Mouse (Mus musculus) midbrain, embryonic 12.5 days (tissue): ENCODE results near the gene Kcnf1. TPM values are rescaled to one million over a fixed set of nuclear protein-coding genes. Genes with fewer than 3 reads are reported as not detected.

Source experiments
- ATAC-seq: fragments of 200-750 bp; cut with Nextera tagmentation; 2 replicates; pipeline ENCODE4 v1.8.0; 2017; ENCODE audit warnings: low read depth, moderate TSS enrichment, moderate library complexity; ENCODE audit not compliant: low FRiP score
- H3K27ac ChIP-seq: fragments of 300-500 bp; sonication (generic); replicated peaks from 2 replicates; pipeline ENCODE4 v1.5.1; 2016; ENCODE audit warnings: mild to moderate bottlenecking
- H3K27me3 ChIP-seq: fragments of 300-500 bp; sonication (generic); 2 replicates; pipeline ENCODE4 v1.6.1; 2016; ENCODE audit warnings: mild to moderate bottlenecking
- H3K36me3 ChIP-seq: fragments of 300-500 bp; sonication (generic); 2 replicates; pipeline ENCODE4 v1.6.1; 2016
- H3K4me1 ChIP-seq: fragments of 300-500 bp; sonication (generic); 2 replicates; pipeline ENCODE4 v1.6.1; 2016
- H3K4me2 ChIP-seq: fragments of 300-500 bp; sonication (generic); replicated peaks from 2 replicates; pipeline ENCODE4 v1.6.1; 2016; ENCODE audit warnings: mild to moderate bottlenecking, moderate library complexity
- H3K4me3 ChIP-seq: fragments of 300-500 bp; sonication (generic); 2 replicates; pipeline ENCODE4 v1.5.1; 2016; ENCODE audit warnings: mild to moderate bottlenecking
- H3K9ac ChIP-seq: fragments of 300-500 bp; sonication (generic); replicated peaks from 2 replicates; pipeline ENCODE4 v1.6.1; 2016; ENCODE audit warnings: mild to moderate bottlenecking, moderate library complexity
- H3K9me3 ChIP-seq: fragments of 300-500 bp; sonication (generic); 2 replicates; pipeline ENCODE4 v1.6.1; 2016; ENCODE audit warnings: mild to moderate bottlenecking
- WGBS: fragments of 180-500 bp; shearing (Covaris S2); methylation state at CpG from one replicate; pipeline ENCODE4 v1.1.7; 2016; 5-methylcytosine and 5-hydroxymethylcytosine counted together
- polyA plus RNA-seq: library from polyadenylated mRNA; unstranded; fragments of >200 nt; fragmentation: Nextera tagmentation; extraction: Ambion mirVana; gene quantifications from 2 replicates; pipeline ENCODE4 v1.2.1, GENCODE M21; 2016

Gene Kcnf1
- 1.3 and 1.4 TPM in 2 replicates for polyA plus RNA-seq

DNA sequence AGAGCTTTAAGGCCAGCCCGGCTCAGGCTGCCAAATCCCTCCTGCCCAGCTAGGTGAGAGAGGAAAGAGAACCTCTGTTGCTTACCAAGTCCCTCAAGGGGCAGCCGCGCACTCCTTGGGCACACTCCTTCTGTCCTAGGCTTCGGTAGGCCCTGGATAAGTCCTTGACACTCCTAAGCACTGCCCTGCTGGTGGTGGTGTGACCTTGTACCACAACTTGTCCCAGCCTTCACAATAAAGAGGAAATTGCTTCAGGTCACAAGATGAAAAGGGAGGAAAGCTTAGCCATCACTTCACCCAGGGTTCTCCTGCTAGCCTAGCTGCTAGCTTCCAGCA, at the start of gene Kcnf1:
Kcnf1 (minus strand) TSS at position 132 of the 336 bp plus-strand sequence.
- WGBS, result 10% methylated on average over 4 of the region's 4 CpGs
- H3K27me3 ChIP-seq, result peaks cover 43% of the 10 kb centered on the region

DNA sequence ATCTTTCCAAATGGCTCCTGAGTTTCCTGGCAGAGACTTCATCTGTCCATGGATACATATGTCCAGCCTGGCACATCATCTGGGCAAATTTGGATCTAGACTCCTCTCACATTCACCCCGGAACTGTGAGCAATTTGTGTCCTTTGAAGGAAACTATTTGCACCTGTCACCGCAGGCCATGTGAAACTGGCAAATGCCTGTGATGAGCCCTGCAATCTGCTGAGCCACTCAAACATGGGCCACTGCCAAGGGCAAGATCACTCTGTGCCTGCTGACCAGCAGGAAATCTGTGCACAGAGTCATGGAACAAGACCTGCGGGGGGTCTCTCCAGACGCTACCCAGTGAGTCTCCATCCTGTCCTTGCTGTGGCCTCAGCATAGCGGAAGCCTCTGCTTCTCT, 48.3 kb upstream of the Kcnf1 start:
- no peak overlapping the region for H3K4me3 ChIP-seq
- H3K4me2 ChIP-seq, result no peak overlapping the region
- H3K27ac ChIP-seq, result no peak overlapping the region
- no peaks in the 10 kb centered on the region for H3K27me3 ChIP-seq
- ATAC-seq, result no peak
- H3K4me1 ChIP-seq, result no peaks in the 10 kb centered on the region
- H3K9ac ChIP-seq, result no peak overlapping the region
- H3K36me3 ChIP-seq, result no peaks in the 10 kb centered on the region
- 80% methylated on average over 5 of the region's 5 CpGs for WGBS
- H3K9me3 ChIP-seq, result no peaks in the 10 kb centered on the region

More for the DNA sequence above, at the start of gene Kcnf1:
- Histone ChIP-seq H3K36me3 (no peaks in the 10 kb centered on the region), H3K9me3 (no peaks in the 10 kb centered on the region), H3K9ac (peak within 1 kb of the TSS; percentile 71), H3K4me1 (peaks cover 17% of the 10 kb centered on the region), H3K4me3 (peak within 1 kb of the TSS; percentile 62), H3K4me2 (peak within 1 kb of the TSS; percentile 97), H3K27ac (no peak within 1 kb of the TSS)
- peak; percentile 42; the same call in 1 of the 2 replicates for ATAC-seq

DNA sequence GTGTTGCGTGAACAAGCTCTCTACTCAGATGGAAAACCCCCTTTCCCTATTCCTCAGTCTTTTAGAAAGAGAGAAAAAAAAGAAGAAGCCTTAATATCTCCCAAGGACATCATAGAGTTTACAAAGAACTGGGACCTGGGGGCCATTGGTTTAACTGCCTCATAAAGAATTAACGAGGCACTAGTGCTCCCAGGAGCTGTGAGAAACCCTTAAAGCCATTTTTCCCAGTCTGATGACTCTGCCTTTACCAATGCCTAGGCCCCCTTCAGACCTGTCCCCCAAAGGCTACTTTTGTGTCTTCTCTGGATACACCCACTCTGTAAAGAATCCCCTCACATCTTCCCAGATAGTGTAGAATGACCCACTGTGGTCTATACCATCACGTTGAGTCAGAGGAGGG, 46.4 kb upstream of the Kcnf1 start:
- no peaks in the 10 kb centered on the region for H3K36me3 ChIP-seq
- H3K27me3 ChIP-seq, result no peaks in the 10 kb centered on the region
- no peak overlapping the region for H3K9ac ChIP-seq
- no peak overlapping the region for H3K4me2 ChIP-seq
- H3K4me3 ChIP-seq, result no peak overlapping the region
- 74% methylated on average over 3 of the region's 3 CpGs for WGBS
- H3K4me1 ChIP-seq, result no peaks in the 10 kb centered on the region
- no peak overlapping the region for H3K27ac ChIP-seq
- no peaks in the 10 kb centered on the region for H3K9me3 ChIP-seq
- no peak for ATAC-seq

DNA sequence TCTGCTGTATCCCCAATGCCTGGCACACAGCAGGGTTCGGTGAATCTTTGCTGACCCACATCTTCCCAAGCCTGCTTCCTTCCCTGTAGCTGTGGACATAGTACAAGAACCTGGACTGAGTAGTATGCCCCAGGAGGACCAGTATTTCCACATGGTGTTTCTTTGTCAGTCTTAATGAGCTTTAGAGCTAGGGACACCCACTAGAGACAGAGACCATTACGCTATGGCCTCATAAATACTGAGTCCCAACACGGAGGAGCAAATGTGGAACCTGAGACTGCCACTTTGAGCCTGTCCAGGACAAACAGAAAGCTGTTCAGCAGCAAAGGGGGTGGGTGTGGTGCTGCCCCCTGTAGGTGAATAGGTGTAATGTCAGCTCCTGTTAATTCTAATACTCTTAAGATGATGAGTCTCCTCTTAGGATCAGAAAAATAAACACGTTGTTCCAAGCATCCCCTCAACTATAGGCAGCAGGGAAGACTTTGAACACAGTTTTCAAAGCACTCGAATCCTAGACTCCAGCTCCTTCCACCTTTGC, 45.3 kb upstream of the Kcnf1 start:
- no peaks in the 10 kb centered on the region for H3K36me3 ChIP-seq
- H3K4me2 ChIP-seq, result no peak overlapping the region
- 50% methylated on average over 5 of the region's 5 CpGs for WGBS

DNA sequence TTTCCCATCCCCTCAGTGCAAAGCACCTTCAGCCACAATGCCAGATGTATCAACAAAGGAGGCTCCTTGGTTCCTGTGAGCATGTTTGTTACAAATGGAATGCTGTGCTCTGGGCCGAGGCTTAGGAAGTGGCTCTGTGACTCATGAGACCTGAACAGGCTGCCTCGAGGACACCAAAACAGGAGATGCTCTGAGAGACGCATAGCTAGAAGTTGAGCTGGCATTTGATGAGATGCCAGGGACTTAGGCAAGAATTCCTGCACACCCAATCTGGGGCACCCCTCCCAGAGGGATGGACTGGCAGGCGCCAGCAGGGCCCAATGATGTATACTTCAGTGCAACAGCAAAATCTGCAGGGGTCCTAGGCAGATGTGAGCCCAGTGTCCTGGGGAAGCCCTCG, 43.9 kb upstream of the Kcnf1 start:
- 75% methylated on average over 5 of the region's 5 CpGs for WGBS
- Histone ChIP-seq H3K4me1 (no peaks in the 10 kb centered on the region), H3K4me2 (no peak overlapping the region), H3K27ac (no peak overlapping the region), H3K4me3 (no peak overlapping the region), H3K9ac (no peak overlapping the region), H3K9me3 (no peaks in the 10 kb centered on the region), H3K36me3 (no peaks in the 10 kb centered on the region), H3K27me3 (no peaks in the 10 kb centered on the region)
- no peak for ATAC-seq

More for the DNA sequence above, 45.3 kb upstream of the Kcnf1 start:
- Histone ChIP-seq H3K27me3 (no peaks in the 10 kb centered on the region), H3K9ac (no peak overlapping the region), H3K4me1 (no peaks in the 10 kb centered on the region), H3K4me3 (no peak overlapping the region), H3K27ac (no peak overlapping the region), H3K9me3 (no peaks in the 10 kb centered on the region)
- ATAC-seq, result no peak

DNA sequence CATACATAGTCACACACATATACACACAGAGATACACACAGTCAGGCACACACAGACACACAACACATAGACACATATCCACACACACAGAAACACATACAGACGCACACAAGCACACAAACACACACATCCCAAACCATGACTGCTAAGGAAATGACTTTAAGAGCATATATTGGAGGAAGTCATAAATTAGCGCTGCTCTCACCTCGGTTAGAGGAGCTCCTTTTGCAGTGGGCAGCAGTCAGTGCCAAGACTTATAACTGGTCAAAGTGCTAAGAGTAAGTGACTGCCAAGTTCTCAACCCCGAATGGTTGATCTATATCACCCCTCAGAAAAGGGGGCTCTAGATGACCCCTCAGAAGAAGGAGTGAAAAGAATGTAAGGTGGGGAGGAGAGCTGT, 42.4 kb upstream of the Kcnf1 start:
- Histone ChIP-seq H3K36me3 (no peaks in the 10 kb centered on the region), H3K27ac (no peak overlapping the region), H3K4me3 (no peak overlapping the region), H3K9ac (no peak overlapping the region), H3K4me1 (no peaks in the 10 kb centered on the region), H3K27me3 (no peaks in the 10 kb centered on the region), H3K4me2 (no peak overlapping the region), H3K9me3 (no peaks in the 10 kb centered on the region)
- 87% methylated on average over 4 of the region's 4 CpGs for WGBS
- no peak for ATAC-seq

DNA sequence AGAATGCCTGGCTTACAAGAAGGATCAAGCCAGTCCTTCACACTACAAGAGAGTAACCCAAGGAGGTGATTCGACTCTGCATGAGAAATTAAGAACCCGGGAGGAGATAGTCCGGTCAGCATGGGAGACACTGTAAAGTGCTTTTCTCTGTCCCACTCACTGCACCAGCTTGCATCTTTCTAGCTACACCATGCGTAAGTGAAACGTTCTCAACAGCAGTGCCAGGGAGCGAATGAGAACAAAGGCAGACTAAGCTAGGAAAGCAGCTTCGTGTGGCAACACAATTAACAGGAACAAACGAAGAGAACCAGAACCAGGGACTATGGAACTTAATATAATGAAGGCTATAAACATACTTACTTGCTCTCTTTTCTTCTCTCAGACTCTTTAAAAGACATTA, 41.7 kb upstream of the Kcnf1 start:
- WGBS, result 47% methylated on average over 8 of the region's 8 CpGs
- Histone ChIP-seq H3K4me1 (no peaks in the 10 kb centered on the region), H3K27me3 (no peaks in the 10 kb centered on the region), H3K4me2 (no peak overlapping the region), H3K9ac (no peak overlapping the region), H3K36me3 (no peaks in the 10 kb centered on the region), H3K27ac (no peak overlapping the region), H3K4me3 (no peak overlapping the region), H3K9me3 (no peaks in the 10 kb centered on the region)
- ATAC-seq, result no peak

DNA sequence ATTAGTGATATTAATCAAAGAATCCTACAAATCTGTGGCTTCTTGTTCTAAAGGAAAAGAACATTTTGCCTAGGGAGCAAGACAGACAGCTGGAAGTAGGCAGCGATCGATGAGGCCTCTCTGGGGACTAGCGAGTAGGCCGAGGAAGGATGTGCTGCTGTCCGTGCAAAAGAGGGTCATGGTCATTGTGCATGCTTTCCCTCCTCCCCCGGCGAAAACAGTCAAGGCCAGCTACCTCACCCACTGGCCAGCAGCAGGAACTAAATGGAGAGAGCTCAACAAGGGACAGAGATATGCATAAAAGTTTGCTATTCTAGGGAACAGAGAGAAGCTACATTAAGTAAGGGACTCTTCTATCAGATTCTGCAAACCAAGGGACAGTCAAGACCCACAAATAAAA, 39.1 kb upstream of the Kcnf1 start:
- Histone ChIP-seq H3K9ac (no peak overlapping the region), H3K4me2 (no peak overlapping the region), H3K27me3 (no peaks in the 10 kb centered on the region), H3K4me3 (no peak overlapping the region), H3K27ac (no peak overlapping the region), H3K4me1 (no peaks in the 10 kb centered on the region), H3K9me3 (no peaks in the 10 kb centered on the region), H3K36me3 (no peaks in the 10 kb centered on the region)
- WGBS, result 93% methylated on average over 7 of the region's 7 CpGs
- ATAC-seq, result no peak

DNA sequence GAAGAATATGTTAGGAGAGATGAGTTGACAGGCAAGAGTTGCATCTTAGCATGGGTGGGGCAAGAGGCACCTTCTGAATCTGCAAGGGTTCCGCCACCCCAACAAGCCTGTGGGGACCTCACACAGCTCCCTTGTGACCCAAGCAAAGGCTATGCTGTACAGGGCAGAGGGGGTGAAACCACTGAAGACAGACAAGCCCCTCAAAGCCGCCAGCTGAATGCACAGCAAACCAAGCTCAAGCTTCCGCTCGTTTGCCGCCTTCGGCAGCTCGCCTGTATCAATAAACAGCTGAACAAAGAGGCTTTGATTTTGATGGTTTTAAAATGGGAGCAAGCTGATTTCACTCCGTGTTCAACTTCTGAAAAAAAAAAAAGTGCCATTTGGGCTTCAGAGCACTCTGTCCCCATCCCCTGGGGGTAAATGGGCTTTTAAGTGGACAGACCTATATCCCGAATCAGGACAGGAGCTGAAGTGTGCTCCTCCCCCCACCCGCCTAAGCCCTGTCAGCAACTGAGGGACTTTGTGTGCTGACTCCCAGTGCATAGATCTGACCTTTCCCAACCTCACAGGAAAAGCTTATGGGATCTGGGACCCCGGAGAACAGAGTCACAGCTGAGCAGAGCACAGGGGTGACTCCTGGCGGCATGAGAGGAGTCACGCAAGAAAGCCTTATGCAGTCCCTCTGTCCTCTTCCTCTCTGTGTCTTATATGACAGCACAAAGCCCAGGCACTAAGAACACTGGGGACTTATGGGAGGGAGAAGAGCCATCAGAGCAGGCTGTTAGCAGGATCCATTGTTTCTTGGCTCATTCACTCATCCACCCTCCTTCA, 26.0 kb upstream of the Kcnf1 start:
- no peak for ATAC-seq
- H3K27me3 ChIP-seq, result no peaks in the 10 kb centered on the region
- no peaks in the 10 kb centered on the region for H3K9me3 ChIP-seq
- no peak overlapping the region for H3K4me2 ChIP-seq
- no peak overlapping the region for H3K27ac ChIP-seq
- H3K4me3 ChIP-seq, result no peak overlapping the region
- WGBS, result 39% methylated on average over 13 of the region's 13 CpGs
- no peak overlapping the region for H3K9ac ChIP-seq
- no peaks in the 10 kb centered on the region for H3K36me3 ChIP-seq
- H3K4me1 ChIP-seq, result peaks cover 9% of the 10 kb centered on the region; the same call in 1 of the 2 replicates

DNA sequence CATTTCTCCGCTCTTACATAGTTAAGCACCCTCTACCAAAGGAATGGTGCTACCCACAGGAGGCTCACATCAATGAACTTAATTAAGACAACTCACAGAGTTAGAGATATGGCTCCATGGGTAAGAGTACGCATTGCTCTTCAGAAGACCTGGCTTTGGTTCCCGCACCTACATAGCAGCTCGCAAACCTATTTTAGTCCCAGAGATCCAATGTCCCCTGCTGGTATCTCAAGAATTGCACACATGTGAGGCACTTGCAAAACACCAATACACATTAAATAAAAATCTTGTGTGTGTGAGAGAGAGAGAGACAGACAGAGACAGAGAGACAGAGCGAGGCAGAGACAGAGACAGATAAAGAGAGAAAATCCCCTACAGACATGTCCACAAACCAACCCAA, 21.9 kb upstream of the Kcnf1 start:
- no peak overlapping the region for H3K27ac ChIP-seq
- ATAC-seq, result no peak
- peaks cover 9% of the 10 kb centered on the region; the same call in 1 of the 2 replicates for H3K4me1 ChIP-seq
- H3K9me3 ChIP-seq, result no peaks in the 10 kb centered on the region
- no peak overlapping the region for H3K4me3 ChIP-seq
- WGBS, result 95% methylated on average over 5 of the region's 5 CpGs
- no peaks in the 10 kb centered on the region for H3K36me3 ChIP-seq
- no peaks in the 10 kb centered on the region for H3K27me3 ChIP-seq
- no peak overlapping the region for H3K9ac ChIP-seq
- H3K4me2 ChIP-seq, result no peak overlapping the region

DNA sequence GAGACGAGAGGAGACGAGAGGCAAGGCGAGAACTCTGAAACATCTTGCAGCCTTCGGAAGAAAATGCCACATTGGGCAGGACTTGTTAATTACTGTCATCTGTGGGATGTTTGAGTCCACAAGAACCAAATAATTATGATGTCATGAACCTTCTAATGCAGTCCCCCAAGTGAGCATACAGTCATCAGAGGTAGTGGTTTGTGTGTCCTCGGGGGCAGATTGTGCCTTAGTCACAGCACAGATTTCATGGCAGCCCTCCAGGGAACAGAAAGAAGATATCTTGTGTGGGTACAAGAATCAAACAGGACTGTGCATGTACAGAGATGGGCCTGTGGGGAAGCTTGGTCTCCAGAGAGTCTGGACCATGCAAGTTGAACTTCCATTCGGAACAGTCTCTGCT, 17.5 kb upstream of the Kcnf1 start:
- H3K27me3 ChIP-seq, result no peaks in the 10 kb centered on the region
- H3K9ac ChIP-seq, result no peak overlapping the region
- no peak overlapping the region for H3K4me2 ChIP-seq
- no peak overlapping the region for H3K27ac ChIP-seq
- no peaks in the 10 kb centered on the region for H3K4me1 ChIP-seq
- no peak for ATAC-seq
- H3K36me3 ChIP-seq, result no peaks in the 10 kb centered on the region
- H3K9me3 ChIP-seq, result 0 out of 2 replicates have a peak, but pooled peaks cover 4% of the 10 kb centered on the region
- 89% methylated on average over 6 of the region's 6 CpGs for WGBS
- no peak overlapping the region for H3K4me3 ChIP-seq

DNA sequence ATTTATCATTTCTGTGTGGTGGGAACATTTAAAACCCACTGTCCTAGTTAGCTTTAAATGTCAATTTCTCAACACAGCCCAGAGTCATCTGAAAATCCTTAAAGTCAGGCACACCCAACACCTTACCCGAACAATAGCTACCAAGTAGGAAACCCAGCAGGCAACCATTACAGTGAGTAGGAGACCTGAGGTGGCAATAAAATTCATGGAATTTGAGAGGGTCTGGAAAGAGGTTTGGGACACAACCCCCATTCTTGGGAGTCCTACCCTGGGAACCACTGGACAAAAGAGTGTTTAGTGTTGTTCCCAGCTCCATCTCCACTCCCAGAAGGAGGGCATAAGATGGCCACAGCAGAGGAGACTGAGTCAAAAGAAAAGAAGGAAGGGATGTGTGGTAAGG, 16.6 kb upstream of the Kcnf1 start:
- Histone ChIP-seq H3K9me3 (0 out of 2 replicates have a peak, but pooled peaks cover 4% of the 10 kb centered on the region), H3K9ac (no peak overlapping the region), H3K4me1 (no peaks in the 10 kb centered on the region), H3K4me3 (no peak overlapping the region), H3K27me3 (no peaks in the 10 kb centered on the region), H3K36me3 (no peaks in the 10 kb centered on the region), H3K4me2 (no peak overlapping the region), H3K27ac (no peak overlapping the region)
- WGBS, result 87% methylated on average over 1 of the region's 1 CpGs
- ATAC-seq, result no peak
